Mouse (Mus musculus) bone marrow macrophage, adult 2 months (primary cell): Measurements from ENCODE around the gene Ctrc. TPM values are rescaled to one million over a fixed set of nuclear protein-coding genes. Genes with fewer than 3 reads are reported as not detected.
A peak's percentile ranks its signal among the peaks of the same experiment; 100 is the strongest.

Experiments
- H3K27ac ChIP-seq: 2 replicates; pipeline ENCODE4 v1.5.1; 2012; ENCODE audit warnings: low read depth, low read length; ENCODE audit not compliant: insufficient read depth
- H3K4me1 ChIP-seq: 2 replicates; pipeline ENCODE4 v1.6.1; 2012; ENCODE audit warnings: low read length; ENCODE audit not compliant: control insufficient read depth, insufficient read depth
- H3K4me3 ChIP-seq: 2 replicates; pipeline ENCODE4 v1.5.1; 2012; ENCODE audit warnings: mild to moderate bottlenecking, low read length, moderate library complexity; ENCODE audit not compliant: insufficient read depth
- CTCF ChIP-seq: IDR thresholded peaks from 2 replicates; pipeline ENCODE4 v1.5.1; 2012; ENCODE audit warnings: low read depth, mild to moderate bottlenecking, low read length, moderate library complexity
- POLR2A ChIP-seq: IDR thresholded peaks from 2 replicates; pipeline ENCODE4 v1.6.1; 2012; ENCODE audit warnings: mild to moderate bottlenecking, low read depth, low read length, borderline replicate concordance
- polyA plus RNA-seq: library from polyadenylated mRNA; stranded (reverse); fragments of >200 nt; gene quantifications from 2 replicates; pipeline ENCODE4 v1.2.4, GENCODE M21; 2012; ENCODE audit not compliant: missing spikeins, insufficient read depth, insufficient read length

Ctrc gene
- polyA plus RNA-seq, 1 experiment: not detected

DNA sequence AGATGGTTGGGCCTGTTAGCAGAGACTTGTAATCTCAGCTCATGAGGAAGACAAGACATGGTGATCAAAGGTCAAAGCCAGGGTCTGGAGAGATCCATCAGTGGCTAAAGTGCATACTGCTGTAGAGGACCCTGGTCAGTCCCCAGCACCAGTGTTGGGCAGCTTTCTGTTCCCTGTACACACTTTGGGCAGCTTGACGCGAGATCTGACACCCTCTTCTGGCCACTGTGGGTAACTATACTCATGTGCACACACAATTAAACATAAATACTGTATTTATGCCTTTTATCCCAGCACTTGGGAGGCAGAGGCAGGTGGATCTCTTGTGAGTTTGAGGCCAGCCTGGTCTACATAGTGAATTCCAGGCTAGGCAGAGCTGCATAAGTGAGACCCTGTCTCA, 35.2 kb downstream of the Ctrc start:
- no peak overlapping the region for H3K27ac ChIP-seq
- no peak overlapping the region for H3K4me3 ChIP-seq
- peaks cover 2% of the 10 kb centered on the region for H3K4me1 ChIP-seq
- no peak for TF ChIP-seq POLR2A
- no peak for TF ChIP-seq CTCF

DNA sequence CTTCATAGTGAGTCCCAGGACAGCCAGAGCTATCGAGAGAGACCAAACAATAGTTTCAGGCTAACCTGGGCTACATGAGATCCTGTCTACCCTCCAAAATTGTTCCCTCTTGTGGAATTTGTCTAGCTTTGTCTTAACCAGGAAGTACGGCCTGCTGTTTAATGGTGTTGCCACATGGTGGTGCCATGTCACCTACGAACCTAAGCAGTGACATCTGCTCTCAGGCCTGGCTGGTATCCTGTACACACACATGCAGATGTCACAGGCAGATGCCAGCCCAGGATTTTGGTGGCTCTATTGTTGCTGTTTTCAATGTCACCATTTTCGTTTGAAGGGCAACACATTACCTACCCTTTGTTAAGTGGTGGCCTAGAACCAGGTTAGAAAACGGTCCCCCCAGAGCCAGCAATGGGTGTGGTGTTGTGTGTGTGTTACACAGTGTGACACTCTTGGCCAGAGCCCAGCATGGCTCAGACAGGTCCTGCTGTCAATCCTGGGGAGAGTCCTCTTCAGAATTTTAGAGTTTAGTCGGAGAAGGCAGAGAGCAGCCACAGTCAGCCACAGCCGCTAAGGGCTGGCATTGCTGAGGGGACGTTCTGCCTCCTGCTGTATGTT, 36.2 kb downstream of the Ctrc start:
- Histone ChIP-seq H3K27ac (no peak overlapping the region), H3K4me3 (no peak overlapping the region), H3K4me1 (peaks cover 5% of the 10 kb centered on the region)
- TF ChIP-seq POLR2A (no peak), CTCF (peak; percentile 48)

DNA sequence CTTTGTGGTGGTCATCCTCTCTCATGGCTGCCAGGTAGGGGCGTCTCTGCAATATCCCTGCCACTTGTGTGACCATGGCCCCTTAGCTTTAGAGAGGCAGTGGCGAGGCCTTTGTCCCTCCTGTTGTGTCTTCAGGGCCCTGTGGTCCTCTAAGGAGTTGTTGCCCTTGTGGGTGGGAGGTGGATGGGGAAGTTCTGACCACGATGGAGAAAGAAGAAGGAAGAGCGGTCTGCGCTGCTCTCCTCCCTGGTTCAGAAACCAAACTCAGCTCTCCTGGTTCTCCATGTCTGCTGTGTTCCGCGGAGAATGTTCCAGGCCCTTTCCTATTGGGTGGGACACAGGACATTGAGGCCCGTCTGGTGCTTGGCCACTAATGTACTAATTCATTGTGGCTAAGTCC, 40.3 kb downstream of the Ctrc start:
- Histone ChIP-seq H3K4me1 (peaks cover 7% of the 10 kb centered on the region), H3K4me3 (no peak overlapping the region), H3K27ac (no peak overlapping the region)
- no peak for TF ChIP-seq POLR2A
- no peak for TF ChIP-seq CTCF

DNA sequence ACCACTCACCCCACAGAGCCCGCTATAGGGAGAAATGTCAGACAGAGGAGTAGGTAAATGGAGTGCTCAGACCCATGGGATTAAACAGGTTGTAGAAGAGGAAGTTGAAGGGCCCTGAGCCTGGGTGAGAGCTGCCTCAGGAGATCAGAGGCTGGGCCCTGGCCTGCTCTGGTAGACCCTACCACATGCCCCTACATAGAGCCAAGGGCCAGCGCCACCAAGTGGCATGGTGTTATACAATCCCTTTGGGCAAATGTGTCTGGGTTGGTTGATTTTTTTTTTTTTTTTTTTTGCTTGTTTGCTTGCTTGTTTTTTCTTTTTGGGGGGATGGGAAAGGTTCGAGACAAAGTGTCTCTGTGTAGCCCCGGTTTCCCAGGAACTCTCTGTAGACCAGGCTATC, 42.1 kb downstream of the Ctrc start:
- 0 out of 2 replicates have a peak, but pooled peaks have one; percentile 4 for TF ChIP-seq CTCF
- TF ChIP-seq POLR2A: no peak
- no peak overlapping the region for H3K27ac ChIP-seq
- peaks cover 7% of the 10 kb centered on the region for H3K4me1 ChIP-seq
- no peak overlapping the region for H3K4me3 ChIP-seq

DNA sequence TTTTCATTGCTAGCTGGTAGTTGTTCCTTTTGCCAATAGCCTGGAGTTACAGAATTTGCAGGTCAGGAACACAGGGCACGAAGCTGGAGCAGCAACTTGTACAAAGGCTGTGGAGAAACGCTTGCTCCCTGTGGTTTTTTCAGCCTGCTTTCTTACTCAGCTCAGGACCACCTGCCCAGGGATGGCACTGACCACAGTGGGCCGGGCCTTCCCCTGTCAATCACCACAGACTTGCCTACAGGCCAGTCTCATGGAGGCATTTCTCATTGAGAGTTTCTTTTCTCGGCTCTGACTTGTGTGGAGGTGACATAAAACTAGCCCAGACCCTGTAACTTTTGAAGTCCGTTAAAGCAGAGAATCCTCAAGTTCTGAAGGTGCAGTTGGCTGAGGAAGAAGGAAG, 48.6 kb downstream of the Ctrc start:
- H3K4me3 ChIP-seq: no peak overlapping the region
- peaks cover 19% of the 10 kb centered on the region for H3K4me1 ChIP-seq
- TF ChIP-seq POLR2A (no peak), CTCF (no peak)
- no peak overlapping the region for H3K27ac ChIP-seq

DNA sequence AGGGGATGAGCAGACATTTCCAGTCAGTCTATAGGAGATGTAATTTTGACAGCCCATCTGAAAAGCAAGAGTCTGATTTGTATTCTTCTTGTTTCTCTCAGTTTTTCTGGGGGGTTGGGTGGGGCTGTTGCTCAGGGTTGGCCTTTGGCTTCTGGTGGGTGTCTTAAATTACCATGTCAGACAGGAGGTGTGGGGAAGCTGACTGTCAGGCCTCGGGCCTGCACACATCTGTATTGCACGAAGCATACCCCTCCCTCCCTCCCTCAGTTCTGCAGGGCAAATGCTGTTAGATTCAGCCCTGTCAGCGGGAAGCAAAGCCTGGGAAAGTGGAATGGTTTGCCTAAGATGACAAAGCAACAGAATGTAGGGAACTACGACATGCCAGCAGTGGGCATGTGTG, 49.2 kb downstream of the Ctrc start:
- H3K4me1 ChIP-seq: peaks cover 25% of the 10 kb centered on the region
- H3K27ac ChIP-seq: no peak overlapping the region
- H3K4me3 ChIP-seq: no peak overlapping the region
- TF ChIP-seq CTCF: no peak
- no peak for TF ChIP-seq POLR2A

DNA sequence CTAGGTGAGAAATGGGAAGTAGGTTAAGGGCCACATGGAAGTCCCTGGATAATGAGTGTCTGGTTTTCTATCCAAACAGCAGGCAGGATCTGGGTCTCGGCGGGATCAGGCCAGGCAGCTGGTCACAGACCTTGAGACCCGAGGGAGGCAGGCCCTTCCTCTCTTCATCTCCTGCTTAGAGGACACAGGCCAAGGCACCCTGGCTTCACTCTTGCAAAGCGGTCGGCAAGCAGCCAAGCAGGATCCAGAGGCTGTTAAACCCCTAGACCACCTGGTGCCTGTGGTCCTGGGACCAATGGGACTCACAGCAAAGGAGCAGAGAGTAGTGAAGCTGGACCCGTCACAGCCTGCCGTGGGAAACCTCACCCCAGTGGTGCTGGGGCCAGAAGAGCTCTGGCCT, 49.8 kb downstream of the Ctrc start:
- H3K27ac ChIP-seq: no peak overlapping the region
- TF ChIP-seq CTCF (no peak), POLR2A (no peak)
- no peak overlapping the region for H3K4me3 ChIP-seq
- H3K4me1 ChIP-seq: peaks cover 29% of the 10 kb centered on the region

DNA sequence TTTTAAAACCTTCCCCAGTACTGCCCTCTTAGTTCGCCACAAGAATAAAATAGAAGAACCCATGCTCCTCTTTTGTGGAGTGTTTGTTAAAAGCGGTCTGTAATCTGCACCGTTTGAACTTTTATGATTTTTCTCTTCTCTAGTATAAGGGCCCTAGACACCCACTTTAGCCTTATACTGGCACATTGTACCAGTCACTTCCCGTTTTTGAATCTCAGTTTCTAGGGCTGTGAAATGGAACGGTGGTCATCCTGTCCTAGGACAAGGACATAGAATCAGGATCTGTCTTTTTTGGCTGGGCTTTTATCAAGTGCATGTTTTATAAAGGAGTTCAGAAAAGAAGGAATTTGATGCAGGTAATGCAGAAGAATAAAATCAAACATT, 52.0 kb downstream of the Ctrc start:
- Histone ChIP-seq H3K4me3 (peak overlapping the region; percentile 94), H3K4me1 (peaks cover 29% of the 10 kb centered on the region), H3K27ac (peak overlapping the region; percentile 96)
- TF ChIP-seq CTCF: no peak
- no peak for TF ChIP-seq POLR2A

DNA sequence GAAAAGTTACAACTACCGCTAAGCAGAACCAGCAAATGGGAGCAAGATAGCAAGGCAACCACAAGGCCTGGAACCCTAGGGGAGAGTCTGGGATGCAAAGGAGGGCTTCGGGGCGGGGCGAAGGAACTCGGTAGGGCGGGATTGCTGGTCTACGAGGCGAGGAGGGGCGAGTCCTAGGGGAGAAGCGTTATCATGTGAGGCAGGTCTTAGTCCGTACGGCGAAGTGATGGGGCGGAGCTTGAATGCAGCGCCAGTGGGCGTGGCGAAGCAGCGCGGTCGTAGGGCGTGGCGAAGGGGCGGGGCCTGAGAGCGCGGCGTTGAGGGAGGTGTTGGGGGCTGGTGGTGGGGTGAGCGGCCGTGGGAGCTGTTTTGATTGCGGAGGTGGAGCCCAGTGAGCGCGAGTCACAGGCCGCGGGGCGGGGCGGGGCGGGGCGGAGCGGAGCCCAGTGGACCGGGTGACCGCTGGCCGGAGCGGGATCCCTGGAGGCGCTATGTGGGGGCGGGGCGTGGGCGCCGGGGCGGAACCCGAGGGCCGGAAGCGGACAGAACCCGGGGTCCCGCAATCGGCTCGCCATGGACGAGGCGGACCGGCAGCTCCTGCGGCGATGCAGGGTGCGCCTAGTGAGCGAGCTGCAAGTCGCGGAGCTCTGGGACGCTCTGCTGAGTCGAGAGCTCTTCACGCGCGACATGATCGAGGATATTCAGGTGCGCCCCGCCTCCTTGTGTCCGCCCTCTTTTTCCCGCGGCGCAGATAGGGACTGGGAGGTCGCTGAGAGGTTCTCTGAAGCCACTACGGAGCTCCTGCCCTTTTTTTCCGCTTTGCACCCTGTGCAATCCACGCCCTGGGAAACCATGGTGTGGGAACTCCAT, 52.6 kb downstream of the Ctrc start, which contains the start of gene Casp9:
Casp9 (plus strand) TSS at position 331 of the 870 bp plus-strand sequence.
- H3K27ac ChIP-seq: peak within 1 kb of the TSS; percentile 96
- H3K4me1 ChIP-seq: peaks cover 29% of the 10 kb centered on the region
- H3K4me3 ChIP-seq: peak within 1 kb of the TSS; percentile 94
- TF ChIP-seq CTCF (no peak), POLR2A (no peak)

DNA sequence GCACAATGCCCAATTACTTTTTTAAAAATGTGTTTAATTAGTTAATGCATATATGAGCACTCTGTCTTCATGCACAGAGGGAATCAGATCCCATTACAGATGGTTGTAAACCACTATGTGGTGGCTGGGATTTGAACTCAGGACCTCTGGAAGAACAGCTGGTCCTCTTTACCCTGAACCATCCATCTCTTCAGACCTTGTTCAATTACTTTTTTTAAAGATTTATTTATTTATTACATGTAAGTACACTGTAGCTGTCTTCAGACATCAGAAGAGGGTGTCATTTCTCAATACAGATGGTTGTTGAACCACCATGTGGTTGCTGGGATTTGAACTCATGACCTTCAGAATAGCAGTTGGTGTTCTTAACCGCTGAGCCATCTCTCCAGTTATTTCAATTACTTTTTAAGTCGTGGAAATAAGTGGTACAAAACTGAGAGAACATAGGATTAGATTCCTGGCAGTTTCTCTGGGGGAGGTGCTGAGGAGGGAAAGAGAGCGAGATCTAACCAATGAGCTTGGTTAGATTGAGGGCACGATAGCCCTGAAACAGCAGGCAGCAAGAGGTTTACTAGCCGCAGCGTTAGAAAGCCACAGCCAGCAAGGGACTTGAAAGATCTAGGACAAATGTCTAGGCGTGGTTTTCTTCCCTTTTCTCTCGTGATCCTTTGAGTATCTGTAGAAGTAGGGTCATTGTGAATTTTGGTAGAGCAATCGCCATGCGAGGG, 53.4 kb downstream of the Ctrc start:
- Histone ChIP-seq H3K4me1 (peaks cover 29% of the 10 kb centered on the region), H3K27ac (peak overlapping the region; percentile 78), H3K4me3 (peak overlapping the region; percentile 5)
- TF ChIP-seq CTCF (no peak), POLR2A (no peak)
